Mouse (Mus musculus) embryonic fibroblast, embryonic 13.5 days (primary cell): ENCODE data around the gene P2ry4. TPM values are rescaled to one million over a fixed set of nuclear protein-coding genes. Genes with fewer than 3 reads are reported as not detected.

Experiments
- H3K27ac ChIP-seq: 2 replicates; pipeline ENCODE4 v1.5.1; 2012; ENCODE audit warnings: low read length, control low read depth, inconsistent platforms; ENCODE audit not compliant: insufficient read depth
- H3K4me1 ChIP-seq: 2 replicates; pipeline ENCODE4 v1.6.1; 2011; ENCODE audit warnings: low read length; ENCODE audit not compliant: control insufficient read depth, insufficient read depth
- H3K4me3 ChIP-seq: 2 replicates; pipeline ENCODE4 v1.5.1; 2011; ENCODE audit warnings: mild to moderate bottlenecking, control low read depth, low read length; ENCODE audit not compliant: insufficient read depth
- CTCF ChIP-seq: IDR thresholded peaks from 2 replicates; pipeline ENCODE4 v1.5.1; 2011; ENCODE audit warnings: mild to moderate bottlenecking, control low read depth, low read length, moderate library complexity, borderline replicate concordance; ENCODE audit not compliant: insufficient read depth
- POLR2A ChIP-seq: IDR thresholded peaks from 2 replicates; pipeline ENCODE4 v1.6.1; 2011; ENCODE audit warnings: low read depth, mild to moderate bottlenecking, control low read depth, low read length, moderate library complexity
- polyA plus RNA-seq: library from polyadenylated mRNA; stranded (reverse); fragments of >200 nt; gene quantifications from 2 replicates; pipeline ENCODE4 v1.2.4, GENCODE M21; 2011; ENCODE audit warnings: low read depth; ENCODE audit not compliant: missing spikeins, insufficient read length

Gene P2ry4
- polyA plus RNA-seq, 1 experiment, result not detected

DNA sequence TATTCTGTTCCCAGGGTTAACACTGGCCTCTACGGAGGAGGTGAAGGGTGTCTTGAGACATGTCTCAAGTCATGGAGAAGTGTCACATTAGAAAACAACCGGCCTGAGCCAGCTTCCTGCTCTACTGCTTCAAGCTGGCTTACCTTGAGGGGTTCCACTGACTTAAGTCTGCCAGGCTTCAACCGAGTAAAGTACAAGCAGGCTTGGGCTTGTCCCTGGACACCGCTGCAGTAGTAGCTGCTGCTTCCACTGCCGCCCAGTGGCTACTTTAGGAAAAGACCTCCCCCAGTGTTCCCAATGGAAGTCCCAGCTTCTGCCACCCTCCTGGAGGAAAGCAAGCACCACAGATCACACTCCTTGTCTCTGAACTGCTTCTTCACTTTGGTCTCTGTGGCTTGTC lies 2.8 kb upstream of the P2ry4 start:
- Histone ChIP-seq H3K27ac (no peak overlapping the region), H3K4me1 (no peaks in the 10 kb centered on the region), H3K4me3 (no peak overlapping the region)
- TF ChIP-seq CTCF (peak; percentile 31; the same call in 1 of the 2 replicates), POLR2A (no peak)

DNA sequence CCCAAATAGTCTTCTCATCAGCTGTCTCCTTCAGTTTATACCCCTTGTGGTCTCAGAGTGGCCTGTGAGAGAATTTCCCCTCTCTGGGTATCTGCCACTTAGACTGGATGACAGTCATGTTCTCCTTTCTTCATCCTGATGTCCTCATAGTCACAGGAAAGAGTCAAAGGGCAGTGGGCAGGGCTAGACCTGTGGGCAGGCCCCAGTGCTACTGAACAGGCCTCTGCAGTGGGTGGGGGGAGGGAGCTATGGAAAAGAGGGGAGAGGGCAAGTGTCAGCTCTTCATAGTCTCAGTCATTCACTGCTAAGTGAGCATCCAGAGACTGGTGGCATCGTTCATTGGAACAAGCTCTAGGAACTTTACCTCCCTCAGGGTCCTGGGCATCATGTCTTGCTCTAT lies 22.7 kb downstream of the P2ry4 start, which contains the start of gene Awat1:
Gene Awat1 (plus strand): TSS at position 301 of the 400 bp plus-strand sequence.
- Histone ChIP-seq H3K27ac (no peak within 1 kb of the TSS), H3K4me1 (no peaks in the 10 kb centered on the region), H3K4me3 (no peak within 1 kb of the TSS)
- no peak for TF ChIP-seq CTCF
- no peak for TF ChIP-seq POLR2A

DNA sequence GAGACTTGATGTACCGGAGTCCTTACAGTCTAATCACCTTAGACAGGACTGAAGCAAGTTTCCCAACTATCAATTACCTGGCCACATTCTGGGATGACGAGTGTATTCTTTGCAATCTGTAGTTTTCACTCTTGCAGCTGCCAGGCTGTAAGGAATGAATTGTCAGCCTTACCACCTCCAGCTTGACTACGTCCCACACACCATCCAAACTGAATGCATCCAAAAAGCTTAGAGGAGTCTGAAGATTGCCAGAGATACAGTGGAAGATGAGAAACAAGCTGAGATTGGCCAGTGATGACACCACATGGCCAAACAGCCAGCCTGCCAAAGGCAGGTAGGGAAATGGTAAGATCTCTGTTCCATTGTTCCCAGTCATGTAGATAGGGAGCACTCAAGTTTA lies 29.0 kb downstream of the P2ry4 start:
- Histone ChIP-seq H3K4me3 (no peak overlapping the region), H3K4me1 (no peaks in the 10 kb centered on the region), H3K27ac (no peak overlapping the region)
- TF ChIP-seq CTCF, result no peak
- TF ChIP-seq POLR2A, result no peak

DNA sequence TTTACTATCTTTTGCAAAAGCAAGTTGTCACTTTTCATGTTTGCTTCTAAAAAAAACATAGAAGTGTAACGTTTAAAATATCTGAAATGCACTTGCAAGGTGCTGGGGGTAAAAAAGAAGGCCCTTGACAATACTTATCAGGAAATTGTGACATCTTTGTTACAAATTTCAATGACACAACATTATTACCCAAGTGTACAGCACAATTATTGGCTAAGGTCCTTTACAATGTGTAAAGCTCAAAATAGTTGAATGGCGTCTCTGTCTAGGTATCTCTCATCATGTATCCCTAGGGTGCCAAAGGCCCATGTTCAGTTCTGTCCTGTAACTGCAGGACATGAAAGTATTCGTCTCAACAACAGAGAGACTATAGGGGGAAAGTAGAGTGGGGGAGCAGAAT lies 38.6 kb downstream of the P2ry4 start:
- no peaks in the 10 kb centered on the region for H3K4me1 ChIP-seq
- no peak overlapping the region for H3K4me3 ChIP-seq
- TF ChIP-seq CTCF, result no peak
- no peak for TF ChIP-seq POLR2A
- no peak overlapping the region for H3K27ac ChIP-seq

Other genes starting within 250 kb of the P2ry4 start
- not detected in 2 replicates for gene Otud6a, start 165.9 kb downstream of the P2ry4 start, polyA plus RNA-seq
- gene Awat2, start 152.2 kb downstream of the P2ry4 start, polyA plus RNA-seq, result 0.50 TPM in 1 of 2 replicates, not detected in the other
- gene Igbp1, start 100.6 kb downstream of the P2ry4 start, polyA plus RNA-seq, result 51.9 and 66.7 TPM in 2 replicates
- not detected in 2 replicates for gene Dgat2l6, start 70.0 kb downstream of the P2ry4 start, polyA plus RNA-seq
- gene Awat1, start 22.6 kb downstream of the P2ry4 start, polyA plus RNA-seq, result not detected in 2 replicates
- not detected in 2 replicates for gene Arr3, start 10.6 kb upstream of the P2ry4 start, polyA plus RNA-seq
- gene Kif4, start 30.9 kb upstream of the P2ry4 start, polyA plus RNA-seq, result 24.7 and 29.8 TPM in 2 replicates
- gene Pdzd11, start 31.7 kb upstream of the P2ry4 start, polyA plus RNA-seq, result 80.6 and 82.3 TPM in 2 replicates
- gene Gdpd2, start 135.0 kb upstream of the P2ry4 start, polyA plus RNA-seq, result 0.80 and 3.5 TPM in 2 replicates
- 37.7 and 45.0 TPM in 2 replicates for gene Dlg3, start 172.9 kb upstream of the P2ry4 start, polyA plus RNA-seq